Mouse (Mus musculus): ENCODE measurements around the gene Tbc1d30.

Tbc1d30 gene

GRCm38 (mm10) chr10:121216804-121217203 is 134.3 kb downstream of the Tbc1d30 start:
- DNase-seq: no peak
